Mouse (Mus musculus): ENCODE data around the gene Pax9.
A peak's percentile ranks its signal among the peaks of the same experiment; 100 is the strongest.

Gene Pax9

GRCm38 (mm10) chr12:56691427-56692079 is at the start of gene Pax9:
TSS of gene Pax9 (plus strand) at chr12:56691767.
- peak; percentile 55 for DNase-seq (ENCODE audit: low read depth, low spot score)

GRCm38 (mm10) chr12:56669451-56670122 is 22.0 kb upstream of the Pax9 start:
- DNase-seq (ENCODE audit: low read depth, low spot score), result no peak

GRCm38 (mm10) chr12:56670795-56671194 is 20.8 kb upstream of the Pax9 start:
- no peak for DNase-seq (ENCODE audit: low read depth, low spot score)

- DNase-seq (ENCODE audit: low read depth, low spot score), result peak; percentile 53
Measured at GRCm38 (mm10) chr12:56674726-56675125, 16.8 kb upstream of the Pax9 start.

DNA sequence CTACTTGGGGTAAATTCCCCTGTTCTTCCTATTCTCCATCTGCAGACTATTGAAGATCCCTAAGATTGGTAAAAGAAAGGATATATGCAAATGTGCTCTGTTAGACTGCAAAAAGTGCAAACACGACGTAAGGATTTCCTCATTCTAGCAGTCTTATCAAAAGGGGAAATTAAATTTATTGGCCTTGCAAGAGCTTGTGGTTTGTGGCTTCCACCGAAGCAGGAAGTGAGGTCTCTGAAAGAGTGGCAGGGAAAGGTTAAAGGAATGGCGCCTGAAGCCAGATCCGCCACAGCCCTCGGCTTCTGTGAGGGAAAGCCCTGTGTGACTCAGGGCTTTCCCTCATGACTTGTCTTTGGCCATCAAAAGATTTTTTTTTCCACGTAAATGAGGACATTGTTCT is 13.9 kb upstream of the Pax9 start:
- no peak for DNase-seq (ENCODE audit: low read depth, low spot score)

- DNase-seq (ENCODE audit: low read depth, low spot score), result peak; percentile 75
Measured at GRCm38 (mm10) chr12:56681096-56681811, 10.3 kb upstream of the Pax9 start.

DNA sequence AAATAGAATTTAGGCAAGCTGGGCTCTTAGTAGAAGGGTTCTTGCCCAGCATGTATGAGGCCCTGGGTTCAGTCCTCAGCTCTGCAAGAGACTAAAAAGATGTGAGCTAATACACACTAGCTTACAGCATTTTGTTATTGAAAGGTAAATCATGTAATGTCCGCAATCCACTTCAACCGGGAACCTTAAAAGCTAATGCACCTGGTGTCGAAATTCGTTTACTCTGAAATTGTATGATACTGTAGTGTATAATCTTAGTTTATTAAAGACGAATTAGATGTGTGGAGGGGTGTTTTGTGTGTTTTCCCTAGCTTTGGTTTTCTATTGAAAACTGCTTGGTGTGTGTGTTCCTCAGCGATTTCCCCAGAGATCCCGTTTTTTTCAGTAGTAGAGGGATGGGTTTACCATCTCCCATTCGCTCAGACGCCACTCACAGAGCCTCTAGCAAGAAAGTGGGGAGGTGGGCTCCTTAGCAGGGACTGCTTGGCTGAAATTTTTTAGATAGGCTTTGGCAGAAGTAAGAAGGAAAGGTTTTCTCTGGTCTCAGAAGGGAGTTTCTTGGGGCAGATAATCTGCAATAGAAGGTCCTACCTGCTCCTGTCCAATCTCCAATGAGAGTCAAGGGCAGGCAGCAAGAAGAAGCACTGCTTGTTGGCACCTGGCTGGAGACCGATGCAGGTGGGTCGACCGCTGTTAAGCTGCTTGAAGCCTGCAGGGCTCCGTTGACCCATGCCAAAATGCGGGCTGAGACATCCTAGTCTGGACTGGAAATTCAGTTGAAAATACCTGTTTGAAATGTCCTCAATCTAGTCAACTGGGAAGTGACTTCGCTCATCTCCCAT is 3.7 kb upstream of the Pax9 start:
- no peak for DNase-seq (ENCODE audit: low read depth, low spot score)

DNA sequence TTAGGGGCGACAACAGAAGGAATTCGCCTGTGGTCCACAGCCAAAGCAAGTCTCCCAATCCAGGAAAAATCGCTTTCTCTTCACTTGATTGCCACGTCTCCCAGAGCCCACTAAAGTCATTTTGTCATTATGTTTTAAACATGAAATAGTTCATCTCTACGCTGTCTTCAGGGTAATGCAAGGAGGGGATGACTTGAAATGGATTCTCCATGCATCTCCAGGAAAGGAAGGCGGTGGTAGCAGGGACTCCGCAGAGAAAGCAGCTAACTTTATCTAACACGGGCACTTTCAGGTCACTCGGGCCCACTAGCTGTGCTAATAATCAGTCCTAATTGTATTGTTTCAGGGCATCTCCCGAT is 3.1 kb upstream of the Pax9 start:
- no peak for DNase-seq (ENCODE audit: low read depth, low spot score)

DNA sequence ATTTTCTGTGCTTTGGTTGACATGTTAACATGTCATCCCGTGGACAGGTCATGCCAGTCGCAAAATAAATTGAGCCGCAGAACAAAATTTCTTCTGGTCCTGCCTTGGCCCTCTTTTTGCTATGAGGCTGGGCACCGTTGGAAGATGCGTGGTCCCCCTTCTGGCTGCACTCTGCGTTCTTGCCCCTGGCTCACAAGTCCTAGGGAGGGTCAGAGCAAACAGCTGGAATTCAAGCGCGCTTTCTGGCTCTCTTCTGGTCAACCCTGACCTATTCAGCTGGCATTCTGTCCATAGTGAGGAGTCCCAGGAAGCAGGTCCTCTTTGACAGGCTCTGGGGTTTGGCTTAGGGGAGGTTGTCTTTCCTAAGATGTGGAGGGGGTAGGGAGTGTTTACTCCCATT is 2.6 kb upstream of the Pax9 start:
- DNase-seq (ENCODE audit: low read depth, low spot score), result no peak

DNA sequence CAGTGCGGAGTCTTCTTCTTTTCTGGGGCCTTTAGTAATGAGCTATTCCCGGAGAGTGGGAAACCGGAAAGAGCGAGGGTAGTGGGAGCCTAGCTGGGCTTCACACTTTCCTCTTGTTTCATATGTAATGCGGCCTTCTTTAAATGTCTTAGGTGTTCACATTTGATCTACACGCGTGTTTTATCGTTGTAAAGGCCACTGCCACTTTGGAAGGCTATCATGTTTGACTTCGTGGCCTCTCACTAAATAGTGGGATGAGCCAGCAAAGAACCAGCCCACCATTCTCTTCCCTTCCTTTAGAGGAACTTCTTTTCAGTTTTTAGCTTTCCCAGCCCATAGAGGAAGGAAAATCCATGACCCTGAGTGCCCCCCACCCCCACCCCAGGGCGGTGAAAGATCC is 2.2 kb upstream of the Pax9 start:
- DNase-seq (ENCODE audit: low read depth, low spot score), result no peak

- DNase-seq (ENCODE audit: low read depth, low spot score), result peak; percentile 87
Measured at GRCm38 (mm10) chr12:56689736-56690135, 1.8 kb upstream of the Pax9 start.

- no peak for DNase-seq (ENCODE audit: low read depth, low spot score)
Measured at GRCm38 (mm10) chr12:56690366-56690765, 1.2 kb upstream of the Pax9 start.

DNA sequence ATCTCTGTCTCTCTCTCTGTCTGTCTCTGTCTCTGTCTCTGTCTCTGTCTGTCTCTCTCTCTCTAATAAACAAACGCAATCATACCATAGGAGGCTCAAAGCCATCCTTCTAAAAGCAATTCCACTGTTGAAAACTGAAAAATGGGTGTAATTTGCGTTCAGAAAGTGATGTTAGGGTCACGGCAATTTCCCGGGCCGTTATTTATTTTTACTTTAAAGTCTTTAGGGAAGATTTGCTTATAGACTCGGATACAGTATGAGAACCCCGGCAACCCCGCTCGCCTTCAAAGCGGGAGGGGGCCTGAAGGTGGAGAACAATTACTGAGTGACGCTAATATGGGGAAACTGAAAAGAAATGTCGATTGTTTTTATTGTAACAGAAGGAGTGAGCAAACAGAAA is 566 bp upstream of the Pax9 start:
- DNase-seq (ENCODE audit: low read depth, low spot score), result no peak

DNA sequence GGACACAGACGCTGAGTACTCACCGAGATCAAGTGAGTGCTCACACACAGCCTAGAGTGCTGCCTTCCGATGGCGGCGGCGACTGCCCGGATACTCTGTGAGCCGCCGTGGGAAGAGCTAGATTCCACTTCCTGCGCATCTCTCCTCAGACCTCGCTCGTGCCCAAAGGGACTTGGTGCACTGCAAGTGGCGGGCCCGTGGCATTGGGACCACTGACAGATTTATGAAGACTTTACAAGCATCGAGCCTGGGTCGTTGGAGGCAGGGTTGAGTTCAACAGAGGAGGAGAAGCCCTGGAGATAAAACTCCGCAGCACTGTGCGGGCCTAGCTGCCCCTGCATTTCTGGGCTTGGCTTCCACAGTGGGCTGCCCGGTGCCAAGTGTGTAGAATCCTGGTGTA is 969 bp downstream of the Pax9 start:
- DNase-seq (ENCODE audit: low read depth, low spot score), result peak; percentile 53

GRCm38 (mm10) chr12:56693411-56694098 is 2.0 kb downstream of the Pax9 start:
- DNase-seq (ENCODE audit: low read depth, low spot score), result no peak

DNA sequence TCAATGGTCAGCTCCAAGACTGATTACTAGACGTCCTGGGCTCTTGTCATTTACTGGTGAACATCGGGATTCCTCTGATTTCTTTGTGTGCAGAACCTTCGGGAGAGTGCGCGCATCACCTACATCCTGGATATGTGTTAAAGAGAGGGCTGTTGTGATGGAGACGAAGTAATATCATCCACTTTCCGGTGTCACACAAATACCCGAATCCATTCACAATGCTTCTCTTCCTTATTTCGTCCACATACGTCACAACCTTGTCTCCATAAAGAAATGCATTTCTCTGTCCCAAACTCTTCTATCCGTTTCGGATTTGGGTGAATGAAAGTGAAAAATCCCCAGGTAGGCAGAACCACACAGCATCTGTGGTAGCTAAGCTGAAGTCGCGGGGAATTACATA is 2.8 kb downstream of the Pax9 start:
- peak; percentile 27 for DNase-seq (ENCODE audit: low read depth, low spot score)

DNA sequence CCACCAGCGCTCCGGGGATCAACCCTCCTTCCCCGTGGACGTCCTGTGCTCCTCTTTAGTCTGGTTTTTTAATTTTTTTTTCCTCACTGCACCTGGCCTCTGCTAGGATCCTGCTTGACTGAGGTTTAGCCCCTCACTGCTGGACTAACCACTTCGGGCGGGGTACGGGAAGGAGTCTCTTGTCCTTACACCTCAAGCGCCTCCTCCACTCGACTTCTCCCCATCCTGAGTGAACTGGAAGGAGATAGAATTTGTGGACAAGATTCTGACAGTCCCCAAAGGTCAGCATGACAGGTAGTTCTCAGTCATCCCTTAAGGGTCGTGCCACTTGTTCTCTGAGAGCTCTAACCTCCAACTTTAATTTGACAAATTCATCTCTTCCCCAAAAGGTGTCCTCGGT is 3.4 kb downstream of the Pax9 start:
- DNase-seq (ENCODE audit: low read depth, low spot score), result no peak

- DNase-seq (ENCODE audit: low read depth, low spot score), result peak; percentile 97
Measured at GRCm38 (mm10) chr12:56695358-56696173, 4.0 kb downstream of the Pax9 start.

DNA sequence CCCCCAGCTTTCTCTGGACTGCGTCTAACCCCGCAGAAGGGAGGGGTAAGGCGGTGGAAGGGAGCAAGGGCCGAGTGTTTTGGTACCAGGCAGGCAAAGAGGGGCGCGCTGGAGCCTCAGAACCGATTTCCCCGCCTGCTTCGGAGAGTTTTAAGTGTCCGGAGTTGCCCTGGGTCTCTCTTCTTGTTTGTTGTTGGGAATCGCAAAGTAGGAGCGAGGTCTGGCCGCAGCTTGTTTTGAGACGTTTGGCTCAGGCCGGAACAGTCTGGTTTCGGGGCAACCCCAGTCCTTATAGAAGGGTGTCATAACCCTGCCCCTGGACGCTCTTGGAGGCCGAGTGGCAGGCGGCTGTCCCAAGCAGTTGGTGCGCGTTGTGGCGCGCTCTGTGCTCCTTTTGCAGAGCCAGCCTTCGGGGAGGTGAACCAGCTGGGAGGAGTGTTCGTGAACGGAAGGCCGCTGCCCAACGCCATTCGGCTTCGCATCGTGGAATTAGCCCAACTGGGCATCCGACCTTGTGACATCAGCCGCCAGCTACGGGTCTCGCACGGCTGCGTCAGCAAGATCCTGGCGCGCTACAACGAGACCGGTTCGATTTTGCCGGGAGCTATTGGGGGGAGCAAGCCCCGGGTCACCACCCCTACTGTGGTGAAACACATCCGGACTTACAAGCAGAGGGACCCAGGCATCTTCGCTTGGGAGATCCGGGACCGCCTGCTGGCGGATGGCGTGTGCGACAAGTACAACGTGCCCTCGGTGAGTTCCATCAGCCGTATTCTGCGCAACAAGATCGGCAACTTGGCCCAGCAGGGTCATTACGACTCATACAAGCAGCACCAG is 4.8 kb downstream of the Pax9 start:
- DNase-seq (ENCODE audit: low read depth, low spot score), result peak; percentile 80
